Mouse (Mus musculus): ENCODE data around the gene Fbxl8. TPM values are rescaled to one million over a fixed set of nuclear protein-coding genes. Genes with fewer than 3 reads are reported as not detected.
A peak's percentile ranks its signal among the peaks of the same experiment; 100 is the strongest.

Gene Fbxl8
- polyA plus RNA-seq, 1 experiment = 10.5 TPM

DNA sequence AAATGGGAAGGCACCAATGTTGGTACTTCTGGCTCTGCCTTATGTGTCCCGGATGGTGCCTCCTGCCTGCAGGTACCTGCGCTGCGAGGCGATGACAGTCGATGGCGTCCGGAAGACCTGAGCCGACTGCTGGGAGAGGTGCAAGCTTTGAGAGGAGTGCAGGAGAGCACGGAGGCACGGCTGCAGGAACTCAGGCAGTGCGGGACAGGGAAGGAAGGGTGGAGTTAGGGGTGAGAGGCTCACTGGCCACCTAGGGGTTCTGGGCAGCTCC lies 6.4 kb downstream of the Fbxl8 start:
- no peak overlapping the region for H3K4me3 ChIP-seq
- no peak overlapping the region for H3ac ChIP-seq (ENCODE audit: control insufficient read depth, insufficient read length)
- H3K4me2 ChIP-seq (ENCODE audit: low read depth) = no peak overlapping the region
- H3K79me2 ChIP-seq (ENCODE audit: control insufficient read depth, insufficient read depth) = no peaks in the 10 kb centered on the region
- H3K27me3 ChIP-seq (ENCODE audit: control insufficient read depth, insufficient read depth, insufficient read length) = no peaks in the 10 kb centered on the region
- TF ChIP-seq POLR2A (IDR thresholded peaks at IDR 0.05; ENCODE audit: insufficient read length, low read depth) (no peak), TCF3 (IDR thresholded peaks at IDR 0.05; ENCODE audit: insufficient read length, low read depth) (no peak), TCF12 (IDR thresholded peaks at IDR 0.05; ENCODE audit: insufficient read depth, poor library complexity, severe bottlenecking) (no peak), MAX (IDR thresholded peaks at IDR 0.05; ENCODE audit: low read depth) (no peak), USF1 (IDR thresholded peaks at IDR 0.05; ENCODE audit: low read depth) (no peak), SRF (IDR thresholded peaks at IDR 0.05; ENCODE audit: control insufficient read depth, insufficient read length, low read depth) (no peak), POLR2AphosphoS2 (IDR thresholded peaks at IDR 0.05; ENCODE audit: insufficient read length, low read depth) (no peak), MYOG (IDR thresholded peaks at IDR 0.05; ENCODE audit: control insufficient read depth in 1 of 3, insufficient read depth in 1 of 3, insufficient read length in 2 of 3, low read depth in 2 of 3) (no peak), CEBPB (IDR thresholded peaks at IDR 0.05; ENCODE audit: insufficient read depth, poor library complexity, severe bottlenecking) (no peak), MYOD1 (IDR thresholded peaks at IDR 0.05; ENCODE audit: control insufficient read depth in 1 of 3, insufficient read length in 2 of 3, low read depth in 2 of 3) (no peak)
- no peaks in the 10 kb centered on the region for H3K36me3 ChIP-seq (ENCODE audit: control insufficient read depth, insufficient read depth)

DNA sequence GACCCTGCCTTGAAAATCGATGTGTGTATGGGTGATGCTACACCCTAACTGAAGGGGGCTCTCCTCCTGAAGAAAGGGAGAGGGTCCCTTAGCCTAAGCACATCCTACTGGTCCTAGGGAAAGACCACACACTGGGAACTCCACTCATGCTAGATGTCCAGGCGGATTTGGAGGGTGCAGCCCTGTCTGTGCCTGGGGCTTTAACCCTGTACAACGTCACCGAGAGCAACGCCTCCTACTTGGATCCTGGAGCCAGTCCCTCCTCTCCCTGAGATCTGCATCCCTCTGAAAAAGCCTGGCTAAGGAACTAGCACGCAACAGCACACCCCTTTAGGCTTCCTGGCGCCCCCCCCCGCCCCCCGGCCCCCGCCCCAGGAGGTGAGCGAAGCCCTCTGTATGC lies 10.9 kb downstream of the Fbxl8 start:
- H3K4me3 ChIP-seq = peak overlapping the region; percentile 30
- H3ac ChIP-seq (ENCODE audit: control insufficient read depth, insufficient read length) = no peak overlapping the region
- TF ChIP-seq TCF3 (IDR thresholded peaks at IDR 0.05; ENCODE audit: insufficient read length, low read depth) (no peak), MAX (IDR thresholded peaks at IDR 0.05; ENCODE audit: low read depth) (no peak), CEBPB (IDR thresholded peaks at IDR 0.05; ENCODE audit: insufficient read depth, poor library complexity, severe bottlenecking) (no peak), E2F4 (IDR thresholded peaks at IDR 0.05; ENCODE audit: insufficient read depth) (no peak), USF1 (IDR thresholded peaks at IDR 0.05; ENCODE audit: low read depth) (no peak), MYOG (IDR thresholded peaks at IDR 0.05; ENCODE audit: control insufficient read depth in 1 of 3, insufficient read depth in 1 of 3, insufficient read length in 2 of 3, low read depth in 2 of 3) (no peak), MYOD1 (IDR thresholded peaks at IDR 0.05; ENCODE audit: control insufficient read depth in 1 of 3, insufficient read length in 2 of 3, low read depth in 2 of 3) (no peak), POLR2A (IDR thresholded peaks at IDR 0.05; ENCODE audit: insufficient read length, low read depth) (no peak), TCF12 (IDR thresholded peaks at IDR 0.05; ENCODE audit: insufficient read depth, poor library complexity, severe bottlenecking) (no peak), SRF (IDR thresholded peaks at IDR 0.05; ENCODE audit: control insufficient read depth, insufficient read length, low read depth) (no peak), REST (IDR thresholded peaks at IDR 0.05; ENCODE audit: insufficient read depth, insufficient read length) (no peak), POLR2AphosphoS2 (IDR thresholded peaks at IDR 0.05; ENCODE audit: insufficient read length, low read depth) (no peak)
- no peaks in the 10 kb centered on the region for H3K79me2 ChIP-seq (ENCODE audit: control insufficient read depth, insufficient read depth)
- H3K36me3 ChIP-seq (ENCODE audit: control insufficient read depth, insufficient read depth) = no peaks in the 10 kb centered on the region
- no peaks in the 10 kb centered on the region for H3K27me3 ChIP-seq (ENCODE audit: control insufficient read depth, insufficient read depth, insufficient read length)
- peak overlapping the region; percentile 76 for H3K4me2 ChIP-seq (ENCODE audit: low read depth)

DNA sequence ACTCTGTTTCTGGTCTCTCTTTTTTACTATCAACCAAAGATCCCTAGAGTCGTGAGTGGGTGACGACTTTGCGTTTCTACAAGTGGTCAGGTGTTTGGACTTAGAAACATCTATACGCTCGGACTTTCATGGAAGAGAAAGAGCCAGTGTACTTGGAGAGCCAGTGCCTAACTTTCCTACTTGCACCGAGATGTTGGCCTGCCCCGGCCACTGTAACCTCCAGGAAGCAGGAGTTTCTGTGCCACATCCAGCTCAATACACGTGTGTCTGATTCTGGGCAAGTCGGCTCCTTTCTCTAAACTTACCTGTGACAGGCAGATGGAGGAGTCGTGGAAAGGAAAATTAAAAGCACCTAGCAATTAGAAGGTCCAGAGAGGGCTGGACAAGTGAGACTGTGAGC lies 11.4 kb downstream of the Fbxl8 start, which contains the start of gene Nol3:
Nol3 (plus strand) TSS at position 301 of the 400 bp plus-strand sequence.
- Histone ChIP-seq H3K4me2 (ENCODE audit: low read depth) (peak within 1 kb of the TSS; percentile 76), H3K36me3 (ENCODE audit: control insufficient read depth, insufficient read depth) (no peaks in the 10 kb centered on the region), H3K79me2 (ENCODE audit: control insufficient read depth, insufficient read depth) (no peaks in the 10 kb centered on the region), H3K27me3 (ENCODE audit: control insufficient read depth, insufficient read depth, insufficient read length) (no peaks in the 10 kb centered on the region), H3ac (ENCODE audit: control insufficient read depth, insufficient read length) (peak within 1 kb of the TSS; percentile 8), H3K4me3 (peak within 1 kb of the TSS; percentile 30)
- TF ChIP-seq MYOD1 (IDR thresholded peaks at IDR 0.05; ENCODE audit: control insufficient read depth in 1 of 3, insufficient read length in 2 of 3, low read depth in 2 of 3) (no peak), POLR2A (IDR thresholded peaks at IDR 0.05; ENCODE audit: insufficient read length, low read depth) (no peak), CEBPB (IDR thresholded peaks at IDR 0.05; ENCODE audit: insufficient read depth, poor library complexity, severe bottlenecking) (no peak), MAX (IDR thresholded peaks at IDR 0.05; ENCODE audit: low read depth) (no peak)

DNA sequence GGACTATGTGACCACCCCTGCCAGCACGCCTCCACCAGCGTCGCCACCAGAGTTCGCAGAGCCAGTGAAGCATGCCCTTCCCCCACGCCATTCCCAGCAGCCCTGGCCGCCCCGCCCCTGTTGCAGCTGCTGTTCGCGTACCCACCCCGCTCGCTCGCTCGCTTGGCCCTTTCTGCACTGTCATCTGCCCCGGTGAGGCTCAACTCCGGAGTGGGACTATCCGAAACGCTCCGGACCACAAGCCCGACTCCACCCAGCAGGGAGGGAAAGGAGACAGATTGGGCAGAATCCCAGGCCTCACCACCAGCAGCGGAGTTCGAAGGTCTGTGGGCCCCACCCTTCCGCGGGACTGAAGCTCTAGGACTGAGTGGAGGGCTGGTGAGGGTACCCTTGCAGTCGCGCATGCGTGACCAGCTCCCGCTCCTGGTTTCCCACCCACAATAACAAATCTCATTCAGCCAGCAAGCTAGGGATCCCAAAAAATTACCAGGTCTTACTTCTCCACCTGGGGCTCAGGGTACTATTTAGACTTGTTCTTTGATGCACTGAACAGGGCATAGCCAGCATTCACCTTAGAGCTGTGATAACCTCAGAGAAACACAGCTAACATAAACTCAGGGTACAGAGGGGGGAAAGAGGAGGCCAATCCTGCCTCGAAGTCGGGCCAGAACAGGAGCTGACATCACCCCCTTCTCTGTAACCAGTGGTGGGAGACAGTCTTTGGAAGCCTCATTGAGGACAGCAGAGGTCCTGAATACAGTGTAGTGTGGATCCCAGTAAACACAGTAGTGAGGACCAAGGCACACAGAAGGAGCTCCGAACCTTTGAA lies 12.1 kb downstream of the Fbxl8 start:
- TF ChIP-seq TCF12 (IDR thresholded peaks at IDR 0.05; ENCODE audit: insufficient read depth, poor library complexity, severe bottlenecking) = peak; percentile 30
- peak; percentile 43 for TF ChIP-seq SRF (IDR thresholded peaks at IDR 0.05; ENCODE audit: control insufficient read depth, insufficient read length, low read depth)
- no peak for TF ChIP-seq E2F4 (IDR thresholded peaks at IDR 0.05; ENCODE audit: insufficient read depth)
- TF ChIP-seq USF1 (IDR thresholded peaks at IDR 0.05; ENCODE audit: low read depth) = no peak
- peak; percentile 59 to 99 (median 98) for TF ChIP-seq MYOG (IDR thresholded peaks at IDR 0.05; ENCODE audit: control insufficient read depth in 1 of 3, insufficient read depth in 1 of 3, insufficient read length in 2 of 3, low read depth in 2 of 3)
- no peak for TF ChIP-seq MAX (IDR thresholded peaks at IDR 0.05; ENCODE audit: low read depth)
- TF ChIP-seq POLR2AphosphoS2 (IDR thresholded peaks at IDR 0.05; ENCODE audit: insufficient read length, low read depth) = peak; percentile 99
- TF ChIP-seq MYOD1 (IDR thresholded peaks at IDR 0.05; ENCODE audit: control insufficient read depth in 1 of 3, insufficient read length in 2 of 3, low read depth in 2 of 3) = peak in 2 of 3 experiments; percentile 97 to 100
- TF ChIP-seq POLR2A (IDR thresholded peaks at IDR 0.05; ENCODE audit: insufficient read length, low read depth) = peak; percentile 90
- TF ChIP-seq TCF3 (IDR thresholded peaks at IDR 0.05; ENCODE audit: insufficient read length, low read depth) = peak; percentile 89
- peak; percentile 32 for TF ChIP-seq REST (IDR thresholded peaks at IDR 0.05; ENCODE audit: insufficient read depth, insufficient read length)
- no peak for TF ChIP-seq CEBPB (IDR thresholded peaks at IDR 0.05; ENCODE audit: insufficient read depth, poor library complexity, severe bottlenecking)
- H3K4me3 ChIP-seq = peak overlapping the region; percentile 30
- H3K79me2 ChIP-seq (ENCODE audit: control insufficient read depth, insufficient read depth) = no peaks in the 10 kb centered on the region
- H3K4me2 ChIP-seq (ENCODE audit: low read depth) = peak overlapping the region; percentile 76
- no peaks in the 10 kb centered on the region for H3K27me3 ChIP-seq (ENCODE audit: control insufficient read depth, insufficient read depth, insufficient read length)
- no peaks in the 10 kb centered on the region for H3K36me3 ChIP-seq (ENCODE audit: control insufficient read depth, insufficient read depth)
- peak overlapping the region; percentile 8 for H3ac ChIP-seq (ENCODE audit: control insufficient read depth, insufficient read length)

Data from myocyte (in vitro differentiated cells).